Mouse (Mus musculus): Measurements from ENCODE around the gene Tmx1. TPM values are rescaled to one million over a fixed set of nuclear protein-coding genes. Genes with fewer than 3 reads are reported as not detected.

Tmx1 gene
- polyA plus RNA-seq (2015; fragmentation: Nextera tagmentation; extraction: Ambion mirVana): 122 and 123 TPM in 2 replicates

- peak within 1 kb of the TSS; percentile 91 for H3K9ac ChIP-seq (ENCODE audit: low read length)
- WGBS: under 1% methylated on average over 58 of the region's 58 CpGs
- H3K4me3 ChIP-seq (replicated peaks; ENCODE audit: low read length): peak within 1 kb of the TSS; percentile 66
- H3K27me3 ChIP-seq (ENCODE audit: control insufficient read depth, insufficient read depth, low read length): no peaks in the 10 kb centered on the region
- peaks cover 14% of the 10 kb centered on the region for H3K4me1 ChIP-seq (ENCODE audit: control insufficient read depth, insufficient read depth, low read length)
- 0 out of 2 replicates have a peak, but pooled peaks cover 3% of the 10 kb centered on the region for H3K36me3 ChIP-seq (ENCODE audit: control insufficient read depth, insufficient read depth, low read length)
- peak within 1 kb of the TSS; percentile 85 for H3K4me2 ChIP-seq (ENCODE audit: low read depth, low read length)
- H3K27ac ChIP-seq (ENCODE audit: low read length): peak within 1 kb of the TSS; percentile 74
- peak; percentile 99 for ATAC-seq (ENCODE audit: insufficient read depth, low FRiP score)
- H3K9me3 ChIP-seq (replicated peaks; ENCODE audit: control insufficient read depth, low read length): no peaks in the 10 kb centered on the region
Measured at GRCm38 (mm10) chr12:70452726-70453645, at the start of gene Tmx1. Gene Tmx1 (plus strand): TSS chr12:70453095.

GRCm38 (mm10) chr12:70404327-70404726, 48.6 kb upstream of the Tmx1 start:
- Histone ChIP-seq H3K27me3 (ENCODE audit: control insufficient read depth, insufficient read depth, low read length) (no peaks in the 10 kb centered on the region), H3K9me3 (replicated peaks; ENCODE audit: control insufficient read depth, low read length) (no peaks in the 10 kb centered on the region), H3K27ac (ENCODE audit: low read length) (no peak overlapping the region), H3K4me1 (ENCODE audit: control insufficient read depth, insufficient read depth, low read length) (no peaks in the 10 kb centered on the region), H3K4me2 (ENCODE audit: low read depth, low read length) (no peak overlapping the region), H3K36me3 (ENCODE audit: control insufficient read depth, insufficient read depth, low read length) (no peaks in the 10 kb centered on the region), H3K4me3 (replicated peaks; ENCODE audit: low read length) (no peak overlapping the region), H3K9ac (ENCODE audit: low read length) (no peak overlapping the region)
- WGBS: 52% methylated on average over 6 of the region's 6 CpGs
- ATAC-seq (ENCODE audit: insufficient read depth, low FRiP score): no peak

GRCm38 (mm10) chr12:70408396-70408795, 44.5 kb upstream of the Tmx1 start:
- no peak for ATAC-seq (ENCODE audit: insufficient read depth, low FRiP score)
- H3K4me1 ChIP-seq (ENCODE audit: control insufficient read depth, insufficient read depth, low read length): no peaks in the 10 kb centered on the region
- WGBS: 61% methylated on average over 1 of the region's 1 CpGs
- H3K4me2 ChIP-seq (ENCODE audit: low read depth, low read length): no peak overlapping the region
- H3K27me3 ChIP-seq (ENCODE audit: control insufficient read depth, insufficient read depth, low read length): no peaks in the 10 kb centered on the region
- H3K4me3 ChIP-seq (replicated peaks; ENCODE audit: low read length): no peak overlapping the region
- no peaks in the 10 kb centered on the region for H3K9me3 ChIP-seq (replicated peaks; ENCODE audit: control insufficient read depth, low read length)
- H3K27ac ChIP-seq (ENCODE audit: low read length): no peak overlapping the region
- no peak overlapping the region for H3K9ac ChIP-seq (ENCODE audit: low read length)
- no peaks in the 10 kb centered on the region for H3K36me3 ChIP-seq (ENCODE audit: control insufficient read depth, insufficient read depth, low read length)

- Histone ChIP-seq H3K27me3 (ENCODE audit: control insufficient read depth, insufficient read depth, low read length) (no peaks in the 10 kb centered on the region), H3K9me3 (replicated peaks; ENCODE audit: control insufficient read depth, low read length) (no peaks in the 10 kb centered on the region), H3K4me1 (ENCODE audit: control insufficient read depth, insufficient read depth, low read length) (no peaks in the 10 kb centered on the region), H3K36me3 (ENCODE audit: control insufficient read depth, insufficient read depth, low read length) (no peaks in the 10 kb centered on the region), H3K27ac (ENCODE audit: low read length) (no peak overlapping the region), H3K4me3 (replicated peaks; ENCODE audit: low read length) (no peak overlapping the region), H3K4me2 (ENCODE audit: low read depth, low read length) (no peak overlapping the region), H3K9ac (ENCODE audit: low read length) (no peak overlapping the region)
- WGBS: 79% methylated on average over 2 of the region's 2 CpGs
- ATAC-seq (ENCODE audit: insufficient read depth, low FRiP score): no peak
Measured at GRCm38 (mm10) chr12:70409600-70409999, 43.3 kb upstream of the Tmx1 start.

- WGBS: 67% methylated on average over 1 of the region's 1 CpGs
- H3K9ac ChIP-seq (ENCODE audit: low read length): no peak overlapping the region
- H3K4me3 ChIP-seq (replicated peaks; ENCODE audit: low read length): no peak overlapping the region
- H3K36me3 ChIP-seq (ENCODE audit: control insufficient read depth, insufficient read depth, low read length): no peaks in the 10 kb centered on the region
- no peaks in the 10 kb centered on the region for H3K9me3 ChIP-seq (replicated peaks; ENCODE audit: control insufficient read depth, low read length)
- no peak overlapping the region for H3K27ac ChIP-seq (ENCODE audit: low read length)
- no peaks in the 10 kb centered on the region for H3K27me3 ChIP-seq (ENCODE audit: control insufficient read depth, insufficient read depth, low read length)
- ATAC-seq (ENCODE audit: insufficient read depth, low FRiP score): no peak
- H3K4me2 ChIP-seq (ENCODE audit: low read depth, low read length): no peak overlapping the region
- H3K4me1 ChIP-seq (ENCODE audit: control insufficient read depth, insufficient read depth, low read length): no peaks in the 10 kb centered on the region
Measured at GRCm38 (mm10) chr12:70420216-70420615, 32.7 kb upstream of the Tmx1 start.

- no peak overlapping the region for H3K4me2 ChIP-seq (ENCODE audit: low read depth, low read length)
- H3K4me1 ChIP-seq (ENCODE audit: control insufficient read depth, insufficient read depth, low read length): no peaks in the 10 kb centered on the region
- 81% methylated on average over 3 of the region's 3 CpGs for WGBS
- H3K4me3 ChIP-seq (replicated peaks; ENCODE audit: low read length): no peak overlapping the region
- no peaks in the 10 kb centered on the region for H3K9me3 ChIP-seq (replicated peaks; ENCODE audit: control insufficient read depth, low read length)
- no peaks in the 10 kb centered on the region for H3K36me3 ChIP-seq (ENCODE audit: control insufficient read depth, insufficient read depth, low read length)
- ATAC-seq (ENCODE audit: insufficient read depth, low FRiP score): no peak
- H3K27ac ChIP-seq (ENCODE audit: low read length): no peak overlapping the region
- H3K27me3 ChIP-seq (ENCODE audit: control insufficient read depth, insufficient read depth, low read length): no peaks in the 10 kb centered on the region
- no peak overlapping the region for H3K9ac ChIP-seq (ENCODE audit: low read length)
Measured at GRCm38 (mm10) chr12:70421028-70421427, 31.9 kb upstream of the Tmx1 start.

DNA sequence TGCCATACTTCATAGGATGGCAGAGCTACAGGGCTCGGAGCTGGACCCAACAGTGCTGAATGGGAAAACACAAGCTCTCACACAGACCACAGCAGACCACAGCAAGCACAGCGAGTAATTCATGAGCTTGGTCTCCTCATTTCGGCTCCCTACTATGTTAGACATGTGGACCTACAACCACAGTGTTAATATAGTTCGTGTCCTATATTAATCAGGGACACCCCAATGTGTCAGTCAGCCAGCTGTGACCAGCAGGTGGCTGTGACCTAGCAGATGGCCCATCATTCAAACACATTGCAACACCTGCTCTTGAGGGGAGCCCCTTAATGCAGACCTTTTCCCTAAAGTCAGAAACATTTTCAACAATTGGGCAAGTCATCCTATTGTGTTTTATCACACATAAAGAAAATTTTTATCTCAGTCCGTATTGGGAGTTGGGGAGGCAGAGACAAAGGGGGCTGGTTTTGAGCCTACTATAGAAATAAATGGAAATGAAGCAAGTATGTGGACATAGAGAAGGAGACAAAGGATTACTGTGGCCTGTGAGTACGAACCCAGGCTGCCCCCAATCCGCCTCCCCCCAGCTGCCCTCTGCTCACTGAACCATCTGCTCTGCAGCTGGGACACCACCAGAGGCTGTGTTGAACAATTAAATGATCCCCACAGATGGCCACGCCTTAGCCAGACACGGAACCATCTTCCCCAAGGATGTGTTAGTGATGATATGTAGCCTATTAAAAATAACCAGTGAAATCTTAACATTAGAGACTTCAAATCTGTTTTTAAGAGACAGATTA, 30.4 kb upstream of the Tmx1 start:
- 69% methylated on average over 9 of the region's 9 CpGs for WGBS
- Histone ChIP-seq H3K36me3 (ENCODE audit: control insufficient read depth, insufficient read depth, low read length) (no peaks in the 10 kb centered on the region), H3K9me3 (replicated peaks; ENCODE audit: control insufficient read depth, low read length) (no peaks in the 10 kb centered on the region), H3K27ac (ENCODE audit: low read length) (no peak overlapping the region), H3K4me1 (ENCODE audit: control insufficient read depth, insufficient read depth, low read length) (no peaks in the 10 kb centered on the region), H3K4me2 (ENCODE audit: low read depth, low read length) (no peak overlapping the region), H3K4me3 (replicated peaks; ENCODE audit: low read length) (no peak overlapping the region), H3K9ac (ENCODE audit: low read length) (no peak overlapping the region), H3K27me3 (ENCODE audit: control insufficient read depth, insufficient read depth, low read length) (no peaks in the 10 kb centered on the region)
- ATAC-seq (ENCODE audit: insufficient read depth, low FRiP score): no peak

- Histone ChIP-seq H3K27ac (ENCODE audit: low read length) (no peak overlapping the region), H3K4me1 (ENCODE audit: control insufficient read depth, insufficient read depth, low read length) (no peaks in the 10 kb centered on the region), H3K36me3 (ENCODE audit: control insufficient read depth, insufficient read depth, low read length) (no peaks in the 10 kb centered on the region), H3K9ac (ENCODE audit: low read length) (no peak overlapping the region), H3K27me3 (ENCODE audit: control insufficient read depth, insufficient read depth, low read length) (no peaks in the 10 kb centered on the region), H3K9me3 (replicated peaks; ENCODE audit: control insufficient read depth, low read length) (no peaks in the 10 kb centered on the region), H3K4me3 (replicated peaks; ENCODE audit: low read length) (no peak overlapping the region), H3K4me2 (ENCODE audit: low read depth, low read length) (no peak overlapping the region)
- ATAC-seq (ENCODE audit: insufficient read depth, low FRiP score): no peak
- 81% methylated on average over 3 of the region's 3 CpGs for WGBS
Measured at GRCm38 (mm10) chr12:70427885-70428284, 25.0 kb upstream of the Tmx1 start.

DNA sequence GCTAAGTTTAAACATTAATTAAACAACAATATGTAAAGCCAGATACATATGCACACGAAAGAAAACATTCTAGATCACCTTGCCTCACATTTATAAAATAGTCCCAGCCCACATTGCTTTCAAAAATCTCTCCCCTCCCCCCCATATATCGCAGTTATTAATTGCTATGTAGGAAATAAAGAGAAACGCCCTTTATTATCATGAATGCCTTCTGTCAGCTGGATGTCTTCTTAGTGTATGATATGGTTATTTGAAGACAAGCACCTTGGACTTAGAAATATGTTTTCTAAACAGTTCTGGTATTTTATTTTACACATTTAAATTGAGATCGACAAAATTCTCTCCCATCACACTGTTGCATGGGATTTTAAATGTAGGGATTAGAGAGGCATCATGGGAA, 23.3 kb upstream of the Tmx1 start:
- WGBS: 78% methylated on average over 4 of the region's 4 CpGs
- Histone ChIP-seq H3K36me3 (ENCODE audit: control insufficient read depth, insufficient read depth, low read length) (no peaks in the 10 kb centered on the region), H3K4me3 (replicated peaks; ENCODE audit: low read length) (no peak overlapping the region), H3K4me2 (ENCODE audit: low read depth, low read length) (no peak overlapping the region), H3K27ac (ENCODE audit: low read length) (no peak overlapping the region), H3K9ac (ENCODE audit: low read length) (no peak overlapping the region), H3K4me1 (ENCODE audit: control insufficient read depth, insufficient read depth, low read length) (no peaks in the 10 kb centered on the region), H3K9me3 (replicated peaks; ENCODE audit: control insufficient read depth, low read length) (no peaks in the 10 kb centered on the region), H3K27me3 (ENCODE audit: control insufficient read depth, insufficient read depth, low read length) (no peaks in the 10 kb centered on the region)
- ATAC-seq (ENCODE audit: insufficient read depth, low FRiP score): no peak

All from stomach, embryonic 16.5 days (tissue).